ENCODE assay signal across 20 mouse cellular contexts in genomic region chr4:105240233-105240632, GRCm38 (mm10).
DNase-seq lines count a peak whose midpoint lies in the region; ATAC-seq and TF ChIP-seq lines count a peak whose summit lies in the region.
"Had no signal": no experiment of that assay in that cellular context is flagged by ENCODE, and none has a peak within 500 bp of the region (broad histone marks: within the 10 kb centered on the region; RNA-seq: fewer than 3 reads in every experiment).

No protein-coding gene starts in this region.

- H3K27ac ChIP-seq in forebrain, embryonic 12.5 days, result no peak overlapping the region
- no peak overlapping the region for H3K27ac ChIP-seq in forebrain, embryonic 14.5 days (ENCODE audit: low read depth, low read length)
- no peak overlapping the region for H3K27ac ChIP-seq in ES-Bruce4 (ENCODE audit: insufficient read depth, low read length)
- no peak overlapping the region for H3K27ac ChIP-seq in embryonic facial prominence, embryonic 11.5 days (replicated peaks; ENCODE audit: low read depth, low read length)
- 0 out of 2 replicates have a peak overlapping the region, but pooled peaks have one; percentile 25 for H3K27ac ChIP-seq in midbrain, embryonic 15.5 days
- H3K27ac ChIP-seq: heart, embryonic 13.5 days; layer of hippocampus, adult 2 months; liver, embryonic 15.5 days had no signal

- no peak overlapping the region for H3K9ac ChIP-seq in forebrain, embryonic 12.5 days
- no peak overlapping the region for H3K9ac ChIP-seq in forebrain, embryonic 14.5 days (ENCODE audit: low read length)
- no peak overlapping the region for H3K9ac ChIP-seq in ES-Bruce4 (ENCODE audit: low read depth, poor library complexity, severe bottlenecking)
- H3K9ac ChIP-seq in embryonic facial prominence, embryonic 11.5 days (replicated peaks; ENCODE audit: low read length), result no peak overlapping the region
- H3K9ac ChIP-seq in midbrain, embryonic 15.5 days, result no peak overlapping the region
- H3K9ac ChIP-seq: heart, embryonic 13.5 days; liver, embryonic 15.5 days had no signal

- no peak overlapping the region for H3K4me3 ChIP-seq in forebrain, embryonic 12.5 days (replicated peaks)
- no peak overlapping the region for H3K4me3 ChIP-seq in forebrain, embryonic 14.5 days (ENCODE audit: low read depth, low read length)
- peak overlapping the region; percentile 12 for H3K4me3 ChIP-seq in ES-Bruce4 (ENCODE audit: low read depth, low read length)
- H3K4me3 ChIP-seq in embryonic facial prominence, embryonic 11.5 days (ENCODE audit: low read depth, low read length), result no peak overlapping the region
- no peak overlapping the region for H3K4me3 ChIP-seq in midbrain, embryonic 15.5 days
- H3K4me3 ChIP-seq: heart, embryonic 13.5 days; layer of hippocampus, adult 2 months; liver, embryonic 15.5 days had no signal

- peaks cover 13% of the 10 kb centered on the region for H3K4me1 ChIP-seq in forebrain, embryonic 12.5 days
- H3K4me1 ChIP-seq in forebrain, embryonic 14.5 days (ENCODE audit: control insufficient read depth, insufficient read depth, low read length), result peaks cover 2% of the 10 kb centered on the region; the same call in 1 of the 2 replicates
- H3K4me1 ChIP-seq in ES-Bruce4 (ENCODE audit: control insufficient read depth, insufficient read depth, low read length), result peaks cover 6% of the 10 kb centered on the region
- H3K4me1 ChIP-seq in embryonic facial prominence, embryonic 11.5 days (ENCODE audit: control insufficient read depth, insufficient read depth, low read length), result no peaks in the 10 kb centered on the region; the same call in 1 of the 2 replicates
- H3K4me1 ChIP-seq in midbrain, embryonic 15.5 days, result peaks cover 9% of the 10 kb centered on the region

- H3K36me3 ChIP-seq in forebrain, embryonic 12.5 days (replicated peaks), result no peaks in the 10 kb centered on the region
- no peaks in the 10 kb centered on the region for H3K36me3 ChIP-seq in forebrain, embryonic 14.5 days (ENCODE audit: control insufficient read depth, insufficient read depth, low read length)
- H3K36me3 ChIP-seq in ES-Bruce4 (ENCODE audit: control insufficient read depth, insufficient read depth, low read length, poor library complexity, severe bottlenecking), result no peaks in the 10 kb centered on the region
- H3K36me3 ChIP-seq in embryonic facial prominence, embryonic 11.5 days (replicated peaks; ENCODE audit: control insufficient read depth, insufficient read depth, low read depth, low read length), result no peaks in the 10 kb centered on the region
- H3K36me3 ChIP-seq in midbrain, embryonic 15.5 days (replicated peaks), result no peaks in the 10 kb centered on the region
- H3K36me3 ChIP-seq: heart, embryonic 13.5 days; liver, embryonic 15.5 days had no signal

- no peaks in the 10 kb centered on the region for H3K9me3 ChIP-seq in forebrain, embryonic 12.5 days
- H3K9me3 ChIP-seq in forebrain, embryonic 14.5 days (replicated peaks; ENCODE audit: control insufficient read depth, low read length), result no peaks in the 10 kb centered on the region
- no peaks in the 10 kb centered on the region for H3K9me3 ChIP-seq in ES-Bruce4 (replicated peaks; ENCODE audit: control insufficient read depth, insufficient read depth, low read length, poor library complexity, severe bottlenecking)
- no peaks in the 10 kb centered on the region for H3K9me3 ChIP-seq in embryonic facial prominence, embryonic 11.5 days (replicated peaks; ENCODE audit: control insufficient read depth, low read length)
- H3K9me3 ChIP-seq in midbrain, embryonic 15.5 days, result no peaks in the 10 kb centered on the region
- H3K9me3 ChIP-seq: heart, embryonic 13.5 days; liver, embryonic 15.5 days had no signal

- no peak for TF ChIP-seq EP300 in ES-Bruce4 (IDR thresholded peaks at IDR 0.05; ENCODE audit: insufficient read depth, low read depth, low read length)

- H3K27me3 ChIP-seq in forebrain, embryonic 12.5 days, result no peaks in the 10 kb centered on the region
- H3K27me3 ChIP-seq in forebrain, embryonic 14.5 days (replicated peaks; ENCODE audit: control insufficient read depth, insufficient read depth, low read length), result no peaks in the 10 kb centered on the region
- H3K27me3 ChIP-seq in ES-Bruce4 (ENCODE audit: control insufficient read depth, insufficient read depth, low read length, poor library complexity, severe bottlenecking), result no peaks in the 10 kb centered on the region
- no peaks in the 10 kb centered on the region for H3K27me3 ChIP-seq in embryonic facial prominence, embryonic 11.5 days (ENCODE audit: control insufficient read depth, insufficient read depth, low read length)
- H3K27me3 ChIP-seq in midbrain, embryonic 15.5 days (replicated peaks), result no peaks in the 10 kb centered on the region
- H3K27me3 ChIP-seq: CH12.LX; liver, embryonic 15.5 days had no signal

- WGBS in forebrain, embryonic 12.5 days, result 25% methylated on average over 7 of the region's 7 CpGs
- WGBS in forebrain, embryonic 14.5 days, result 23% methylated on average over 7 of the region's 7 CpGs
- WGBS in embryonic facial prominence, embryonic 11.5 days, result 59% methylated on average over 7 of the region's 7 CpGs
- 26% methylated on average over 7 of the region's 7 CpGs for WGBS in midbrain, embryonic 15.5 days

- no peak overlapping the region for H3K4me2 ChIP-seq in forebrain, embryonic 12.5 days
- H3K4me2 ChIP-seq in forebrain, embryonic 14.5 days (ENCODE audit: low read length), result no peak overlapping the region
- H3K4me2 ChIP-seq in embryonic facial prominence, embryonic 11.5 days (ENCODE audit: low read depth, low read length), result no peak overlapping the region
- H3K4me2 ChIP-seq in midbrain, embryonic 15.5 days, result no peak overlapping the region
- H3K4me2 ChIP-seq: heart, embryonic 13.5 days; liver, embryonic 15.5 days had no signal

- DNase-seq in forebrain, embryonic 14.5 days (ENCODE audit: low spot score), result no peak
- no peak for DNase-seq in embryonic facial prominence, embryonic 11.5 days (ENCODE audit: low spot score)
- no peak for DNase-seq in gastrocnemius, postnatal 10 days
- DNase-seq in cerebellum, adult 11-12 months, result no peak
- DNase-seq: adrenal gland, adult 8-10 months; heart, adult 11 months; kidney, adult 2 months; kidney, postnatal 10 days; layer of hippocampus, postnatal 36 days; right cerebral cortex, postnatal 25 days; thymus, adult 18-20 months had no signal

- no peak for TF ChIP-seq POLR2A in ES-Bruce4 (IDR thresholded peaks at IDR 0.05; ENCODE audit: insufficient read depth, low read length)

- no peak for TF ChIP-seq CTCF in ES-Bruce4 (IDR thresholded peaks at IDR 0.05; ENCODE audit: low read depth, low read length)

- ATAC-seq in forebrain, embryonic 12.5 days (ENCODE audit: low FRiP score), result 0 out of 2 replicates have a peak, but pooled peaks have one; percentile 23
- ATAC-seq in forebrain, embryonic 14.5 days, result no peak
- ATAC-seq in embryonic facial prominence, embryonic 11.5 days (replicated peaks; ENCODE audit: insufficient number of reproducible peaks, low FRiP score, low TSS enrichment, low read depth), result peak; percentile 62
- no peak for ATAC-seq in midbrain, embryonic 15.5 days (replicated peaks)
- ATAC-seq: inflammation-experienced regulatory T-cells, adult 6 months; lung, postnatal 0 days had no signal

Comparison
In these comparisons a context has a peak if more than half of its experiments do, and no peak if none do; other contexts are left out.
1. ATAC-seq: peak in forebrain, embryonic 12.5 days (single experiment) and embryonic facial prominence, embryonic 11.5 days (single experiment); none in forebrain, embryonic 14.5 days (single experiment) and midbrain, embryonic 15.5 days (single experiment).